Mouse (Mus musculus) layer of hippocampus, postnatal 14 days (tissue): ENCODE measurements at regions not wholly inside any gene's neighbourhood (a gene's known extent, or its start where the extent isn't known, plus 50 kb on each side); places are given as distances from the start of the nearest gene placed in this dataset.

ENCODE experiments used
- DNase-seq, 2 experiments: peaks; one replicate each; pipeline ENCODE4 v3.0.0; 2021 to 2022; ENCODE audit warnings: low spot score in 2 of 2, mixed read lengths in 1 of 2

DNA sequence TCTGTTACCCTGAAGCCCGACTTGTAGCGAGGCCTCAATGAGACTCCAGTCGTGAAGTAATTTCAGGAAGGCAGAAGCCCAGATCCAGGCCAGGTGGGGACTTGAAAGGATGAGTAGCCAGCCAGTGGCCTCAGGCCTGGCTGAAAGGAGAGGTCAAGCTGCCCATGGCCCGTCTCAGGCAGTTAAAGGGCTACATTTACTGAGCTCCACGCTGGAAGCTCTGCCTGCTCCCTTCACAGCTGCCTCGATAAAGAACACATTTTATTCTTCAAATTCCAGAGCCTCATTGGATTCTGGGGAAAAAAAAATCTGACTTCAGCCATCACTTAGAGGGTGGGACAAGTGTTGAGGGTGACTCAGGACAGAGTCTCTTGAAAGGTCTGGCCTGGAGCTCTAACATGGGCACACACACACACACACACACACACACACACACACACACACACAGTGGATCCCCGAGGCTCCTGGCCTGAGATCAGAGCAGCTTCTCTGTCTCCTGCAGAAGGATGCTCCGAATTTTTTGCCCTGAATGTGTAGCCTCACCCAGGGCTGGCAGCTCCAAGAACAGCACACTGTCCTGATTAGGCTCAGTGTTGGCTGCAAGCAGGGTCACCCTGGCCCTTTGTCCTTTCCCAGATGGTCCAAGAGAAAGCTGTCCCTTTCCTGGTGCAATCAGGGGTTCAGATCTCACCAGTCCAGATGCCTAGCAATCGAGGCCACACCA, 53.0 kb downstream of the Gadd45g start:
- no peak for DNase-seq

DNA sequence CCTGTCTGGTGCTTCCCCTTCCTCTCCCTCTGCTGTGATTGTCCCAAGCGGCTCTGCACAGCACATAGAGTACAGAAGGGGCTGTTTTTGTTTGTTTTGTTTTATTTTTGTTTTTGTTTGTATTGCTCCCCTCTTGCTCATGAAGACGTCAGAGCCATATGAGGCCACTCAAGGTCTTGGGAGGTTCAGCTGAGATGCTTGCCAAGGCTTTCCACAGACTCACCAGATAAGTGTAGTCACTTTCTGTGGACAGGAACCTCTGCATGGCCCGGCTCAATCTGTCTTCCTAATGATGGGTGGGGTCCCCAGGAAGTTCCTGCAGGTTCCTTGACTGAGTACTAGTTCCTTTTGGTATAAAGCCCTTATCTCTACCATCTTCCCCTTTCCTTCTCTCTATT, 53.6 kb downstream of the Gadd45g start:
- no peak for DNase-seq

DNA sequence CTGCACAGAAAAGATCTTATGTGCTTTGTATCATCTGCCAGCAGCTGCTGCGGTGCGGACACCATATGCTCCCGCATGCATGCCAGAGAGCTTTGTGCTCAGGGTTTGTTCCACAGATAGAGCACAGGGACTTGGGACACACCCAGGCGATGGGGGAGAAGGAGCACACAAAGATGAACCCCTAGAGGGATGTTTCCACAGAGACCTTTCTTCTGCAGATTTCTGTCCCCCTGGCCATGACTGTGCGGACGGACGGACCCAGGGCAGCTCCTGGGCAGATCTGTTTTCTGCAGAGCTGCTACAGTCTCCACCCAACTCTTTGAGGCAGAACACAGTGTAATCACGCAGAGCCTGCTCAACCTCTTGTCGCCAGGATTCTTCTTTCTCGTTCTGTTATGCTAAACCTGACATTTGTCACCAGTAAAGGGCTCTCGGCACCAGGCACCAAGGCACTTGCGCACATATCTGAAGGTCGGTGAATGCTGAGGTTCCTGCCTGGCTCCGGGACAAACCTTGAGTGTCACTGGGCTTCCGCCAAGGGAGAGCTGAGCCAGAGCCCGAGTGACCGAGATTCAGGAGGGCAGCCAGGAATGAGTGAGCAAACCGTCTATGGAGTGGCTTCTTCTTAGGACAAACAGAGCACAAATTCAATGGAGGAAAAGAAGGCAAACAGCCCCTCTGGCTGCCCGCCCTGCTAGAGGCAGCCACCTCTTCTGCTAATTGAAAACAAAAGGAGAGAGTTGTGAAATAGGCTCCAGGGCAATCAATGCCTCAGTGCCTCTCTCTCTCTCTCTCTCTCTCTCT, 56.2 kb downstream of the Gadd45g start:
- peak; percentile 58 to 68 for DNase-seq

DNA sequence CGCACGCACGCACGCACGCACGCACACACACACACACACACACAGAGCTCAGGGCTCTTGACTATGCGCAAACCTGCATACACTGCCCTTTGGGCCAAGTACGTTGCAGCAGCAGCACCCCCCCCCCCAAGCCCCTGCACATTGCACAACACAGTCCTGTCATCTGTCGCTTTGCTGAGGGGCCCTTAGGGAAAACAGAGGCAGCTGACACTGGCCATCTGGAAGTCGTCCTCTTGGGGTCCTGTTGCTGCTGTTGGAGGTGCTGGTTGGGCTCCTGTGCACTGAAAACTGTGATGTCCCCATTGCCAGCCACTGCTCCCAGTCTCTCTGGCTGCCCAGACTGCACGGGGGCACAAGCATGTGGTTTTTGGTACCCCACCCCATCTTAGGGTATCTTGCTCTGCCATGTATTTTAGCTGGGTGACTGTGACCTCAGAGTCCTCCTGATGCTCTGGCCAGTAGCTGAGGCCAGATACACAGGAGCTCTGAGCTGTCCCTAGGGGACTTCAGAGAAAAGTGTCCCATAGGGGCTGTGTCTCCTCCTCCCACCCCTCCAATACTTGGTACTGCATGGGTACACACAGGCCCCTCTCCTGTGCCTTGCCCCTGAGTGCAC, 57.0 kb downstream of the Gadd45g start:
- no peak for DNase-seq

DNA sequence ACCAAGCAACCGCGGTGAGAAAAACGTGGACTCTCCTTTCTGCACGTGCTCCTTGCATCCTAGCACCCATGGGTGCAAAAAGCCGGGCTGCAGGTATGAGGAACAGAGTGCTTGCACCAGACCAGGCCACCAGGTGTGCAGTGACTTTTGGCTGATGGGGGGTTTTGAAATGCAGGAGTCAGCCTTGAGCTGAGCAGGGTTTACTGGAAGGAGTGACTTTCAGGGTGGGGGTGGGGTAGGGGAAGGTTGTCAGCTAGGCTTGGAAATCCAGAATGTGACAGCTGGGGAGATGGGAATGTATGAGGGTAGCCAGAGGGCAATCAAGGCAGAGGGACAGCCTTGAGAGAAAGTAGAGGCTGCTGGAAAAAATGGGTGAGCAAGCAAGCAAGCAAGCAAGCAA, 58.8 kb downstream of the Gadd45g start:
- DNase-seq = no peak

DNA sequence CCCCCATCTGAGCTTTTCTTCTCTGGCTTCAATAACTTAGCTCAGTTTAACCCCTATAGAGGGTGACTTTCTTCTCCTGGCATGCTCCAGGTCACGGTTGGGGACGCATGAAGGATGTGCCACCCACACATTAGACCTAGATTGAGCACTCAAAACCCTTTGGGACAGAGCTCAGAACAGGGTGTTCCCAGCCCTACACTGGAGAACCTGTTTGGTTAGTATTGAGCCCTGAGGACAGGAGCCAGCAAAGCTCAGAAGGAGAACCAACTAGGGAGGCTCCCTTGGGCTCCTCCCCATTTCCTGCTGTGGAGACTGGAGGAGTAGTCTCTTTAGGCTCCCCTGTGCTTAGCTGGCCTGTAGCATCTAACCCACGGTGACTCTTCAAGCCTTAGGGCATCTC, 59.6 kb downstream of the Gadd45g start:
- DNase-seq = no peak

DNA sequence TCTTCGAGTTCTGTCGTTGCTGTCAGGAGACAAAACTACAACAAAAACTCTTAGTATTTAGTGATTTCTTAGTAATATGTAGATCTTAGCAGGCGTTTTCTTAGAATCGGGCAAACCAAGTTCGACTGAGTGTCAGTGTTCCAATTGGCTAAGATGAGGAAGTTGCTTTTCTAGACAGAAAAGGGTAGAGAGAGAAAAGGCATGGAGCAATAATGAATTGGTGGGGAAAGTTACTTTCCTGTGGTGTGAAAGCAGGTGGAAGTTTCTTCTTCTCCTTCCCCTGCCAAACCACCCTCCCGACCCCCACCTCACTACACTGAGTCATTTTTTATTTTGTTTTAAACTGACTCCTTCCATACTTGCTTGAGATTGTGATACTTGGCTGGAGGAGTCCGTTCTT, 62.0 kb downstream of the Gadd45g start:
- no peak for DNase-seq

DNA sequence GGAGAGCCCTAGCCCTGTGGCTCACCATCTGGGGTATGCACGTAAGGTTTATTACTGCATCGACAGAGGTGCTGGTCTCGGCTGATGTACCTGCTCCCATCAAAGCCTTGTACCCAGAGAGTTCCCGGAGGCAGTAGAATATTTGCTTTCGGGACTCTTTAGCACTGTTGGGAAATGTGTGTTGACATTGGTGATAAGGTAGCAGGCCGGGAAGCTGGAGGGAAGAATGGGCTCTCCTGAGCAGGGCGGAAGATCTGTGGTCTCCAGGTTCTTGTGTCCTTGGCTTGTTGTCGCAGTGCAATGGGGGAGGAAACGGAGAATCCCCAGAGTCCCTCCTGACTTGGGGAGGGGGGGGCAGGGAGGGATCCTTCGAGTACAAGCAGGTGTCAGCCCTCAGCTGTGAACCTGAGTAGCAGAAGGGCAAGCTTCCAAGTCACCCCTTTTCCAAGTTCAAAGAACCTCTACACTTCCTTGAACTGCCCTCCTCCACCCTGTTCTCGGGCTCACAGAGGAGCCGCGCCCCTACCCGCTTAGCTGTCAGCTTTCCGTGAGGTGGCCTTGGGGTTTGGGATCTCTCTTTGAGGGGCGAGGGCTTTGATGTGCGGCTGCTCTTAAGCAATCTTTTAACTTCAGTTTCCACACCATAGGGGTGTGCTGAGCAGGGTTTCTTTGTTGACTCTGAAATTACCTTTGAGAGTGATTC, 65.0 kb downstream of the Gadd45g start:
- no peak for DNase-seq

DNA sequence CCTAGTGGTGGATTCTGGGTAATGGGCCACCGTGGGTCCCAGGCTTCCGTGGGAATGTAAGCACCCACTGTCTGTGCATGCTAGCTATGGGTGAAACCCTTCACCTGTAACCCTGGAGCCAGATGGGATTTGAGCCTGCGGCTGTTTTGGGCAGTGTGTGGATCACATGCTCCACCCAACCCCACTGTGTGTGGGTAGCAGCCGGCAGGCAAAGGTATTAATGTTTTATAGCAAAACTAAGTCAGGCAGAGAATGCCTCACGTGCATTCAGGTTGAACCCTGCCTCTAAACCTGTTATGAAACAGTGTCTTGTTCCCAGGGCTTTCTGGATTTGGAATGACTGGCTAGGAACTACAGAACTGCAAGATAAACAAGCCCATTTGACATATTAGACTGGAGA, 66.0 kb downstream of the Gadd45g start:
- DNase-seq = no peak

DNA sequence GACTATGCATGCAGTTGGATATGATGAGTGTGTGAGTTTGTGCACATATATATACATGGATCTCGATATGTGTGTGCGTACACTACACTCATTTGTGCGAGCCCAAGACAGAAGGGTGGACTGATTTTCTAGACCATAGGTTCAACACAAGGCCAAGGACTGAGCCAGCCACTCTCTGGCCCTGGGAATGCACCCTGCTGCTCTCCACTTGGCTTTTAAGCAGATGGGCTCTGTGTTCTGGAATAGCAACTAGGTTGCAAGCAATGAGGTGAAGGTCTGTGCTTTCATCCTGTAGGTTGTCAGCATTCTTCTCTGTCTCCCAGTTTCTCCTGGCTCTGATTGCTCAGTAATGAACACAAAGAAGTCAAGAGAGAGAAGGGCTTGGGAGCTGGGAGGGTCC, 66.5 kb downstream of the Gadd45g start:
- no peak for DNase-seq

DNA sequence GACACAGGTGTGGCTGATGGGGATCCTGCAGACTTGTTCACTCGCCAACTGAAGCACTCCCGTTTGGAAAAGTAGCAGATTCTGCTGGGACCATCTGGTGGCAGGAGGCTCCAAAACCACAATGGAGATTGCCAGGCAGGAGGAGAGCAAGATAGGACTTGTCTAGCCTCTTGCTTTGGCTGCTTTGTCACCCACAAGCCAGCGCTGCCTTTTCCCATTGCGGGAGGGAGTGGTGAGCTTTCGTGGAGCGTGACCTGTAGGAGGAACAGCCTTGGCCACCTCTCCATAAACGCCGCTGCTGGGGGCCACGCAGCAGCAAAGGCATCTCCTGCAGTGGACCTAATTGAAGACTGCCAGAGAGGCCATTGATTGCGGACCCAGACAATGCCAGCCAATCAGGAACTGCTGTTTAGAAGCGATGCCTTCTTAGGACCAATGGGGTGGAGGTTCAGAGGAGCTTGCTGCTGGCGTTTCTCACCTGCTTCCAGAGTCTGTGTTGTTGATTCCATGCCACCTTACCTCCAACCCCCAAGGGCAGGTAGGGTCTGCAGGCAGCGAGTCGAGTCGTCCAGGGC, 70.3 kb downstream of the Gadd45g start:
- no peak for DNase-seq

DNA sequence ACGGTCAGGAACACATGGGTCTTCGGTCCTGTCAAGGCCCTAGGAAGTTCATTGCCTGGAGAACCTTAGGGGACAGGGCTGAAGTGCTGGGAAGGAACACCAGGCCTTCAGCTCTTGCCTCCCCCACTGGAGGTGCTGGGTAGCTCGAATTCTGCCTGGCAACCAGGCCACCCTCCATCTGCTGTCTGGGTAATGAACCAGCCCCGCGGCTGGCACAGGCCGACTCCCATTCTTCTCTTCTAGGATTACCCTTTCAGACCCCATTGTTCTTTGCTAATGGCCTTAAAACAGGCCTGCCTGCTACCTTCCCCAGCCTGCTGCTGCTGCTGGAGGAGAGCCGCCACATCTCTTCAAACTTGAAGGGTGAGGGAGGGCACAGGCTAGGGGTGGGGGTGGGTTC, 71.2 kb downstream of the Gadd45g start:
- DNase-seq = no peak

DNA sequence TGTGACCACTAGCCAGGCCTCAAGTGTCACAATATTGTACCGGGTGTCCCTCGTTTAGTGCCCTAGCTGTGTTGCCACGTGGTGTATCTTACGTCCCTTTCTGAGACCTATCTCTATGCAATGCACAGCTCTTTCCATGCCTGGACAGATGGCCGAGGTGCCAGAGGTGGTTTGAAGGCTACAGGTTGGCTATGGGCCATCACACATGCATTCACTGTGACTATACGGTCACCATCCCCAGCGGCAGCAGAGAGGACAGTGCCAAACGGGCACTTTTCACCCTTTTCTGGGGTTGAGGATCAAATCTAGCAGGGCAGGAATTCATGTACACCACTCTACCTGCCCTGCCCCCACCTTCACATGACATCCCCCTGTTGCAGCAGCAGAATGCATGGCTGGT, 71.6 kb downstream of the Gadd45g start:
- DNase-seq = no peak

DNA sequence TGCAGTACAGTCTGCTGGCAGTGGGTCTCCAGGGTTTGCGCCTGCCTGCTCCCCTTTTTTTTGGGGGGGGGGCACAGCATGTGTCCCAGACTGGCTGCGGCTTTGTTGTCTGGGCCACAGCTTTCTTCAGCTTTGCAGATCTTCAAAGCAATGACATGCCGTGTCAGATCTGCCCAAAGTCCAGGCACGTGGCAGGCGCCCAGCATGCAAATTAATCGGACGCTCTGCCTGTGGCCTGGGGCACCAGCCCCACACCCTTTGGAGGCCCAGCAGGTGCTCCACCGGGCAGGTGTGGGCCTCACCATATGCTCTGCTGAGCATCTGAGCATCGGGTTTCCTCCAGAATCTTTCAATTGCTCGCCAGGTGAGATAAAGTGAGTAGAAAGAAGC, 72.3 kb downstream of the Gadd45g start:
- no peak for DNase-seq

DNA sequence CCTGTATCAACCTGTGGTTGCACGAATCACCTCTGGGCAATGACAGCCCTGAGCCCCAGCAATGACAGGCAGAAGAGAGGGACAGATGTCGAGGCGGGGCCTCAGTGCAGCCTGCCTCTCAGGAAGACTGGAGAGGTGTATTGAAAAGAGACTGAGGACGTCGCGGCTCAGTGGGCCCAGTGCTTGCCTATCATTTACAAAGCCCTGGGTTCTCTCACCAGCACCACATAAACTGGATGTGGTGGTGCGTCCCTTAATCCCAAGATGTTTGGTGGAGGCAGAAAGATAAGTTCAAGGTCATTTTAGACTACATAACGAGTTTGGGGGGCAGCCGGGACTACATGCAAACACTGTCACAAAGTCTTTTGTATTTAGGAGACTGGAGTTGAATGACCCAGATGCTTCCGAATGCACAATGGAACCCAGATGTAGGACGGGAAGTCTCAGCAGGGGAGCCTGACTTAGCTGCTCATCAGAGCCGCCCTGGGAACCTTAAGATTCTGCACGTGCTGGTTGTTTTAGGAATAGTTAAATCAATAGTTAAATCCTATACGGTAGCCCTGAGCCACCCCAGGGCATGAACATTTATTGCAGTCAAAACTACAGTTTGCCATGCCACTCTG, 72.8 kb downstream of the Gadd45g start:
- no peak for DNase-seq

DNA sequence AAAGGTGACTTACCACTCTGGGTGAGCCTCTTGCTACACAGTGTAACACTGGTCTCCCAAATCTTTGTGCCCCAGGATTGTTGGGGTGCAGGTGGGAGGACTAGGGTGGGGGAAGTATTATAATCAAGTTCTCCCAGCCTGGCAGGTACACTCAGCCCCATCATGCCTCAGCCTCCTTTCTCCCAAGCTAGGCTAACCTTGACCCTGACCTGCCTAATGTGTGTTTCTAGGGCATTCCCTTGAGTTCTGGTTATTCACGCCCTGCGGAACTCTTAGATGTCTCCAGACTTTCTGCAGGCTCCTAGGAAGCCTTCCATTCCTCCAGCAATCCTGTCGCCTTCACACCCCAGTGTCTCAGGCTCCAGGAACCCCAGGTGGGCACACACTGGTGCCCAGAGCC, 73.5 kb downstream of the Gadd45g start:
- DNase-seq = no peak

DNA sequence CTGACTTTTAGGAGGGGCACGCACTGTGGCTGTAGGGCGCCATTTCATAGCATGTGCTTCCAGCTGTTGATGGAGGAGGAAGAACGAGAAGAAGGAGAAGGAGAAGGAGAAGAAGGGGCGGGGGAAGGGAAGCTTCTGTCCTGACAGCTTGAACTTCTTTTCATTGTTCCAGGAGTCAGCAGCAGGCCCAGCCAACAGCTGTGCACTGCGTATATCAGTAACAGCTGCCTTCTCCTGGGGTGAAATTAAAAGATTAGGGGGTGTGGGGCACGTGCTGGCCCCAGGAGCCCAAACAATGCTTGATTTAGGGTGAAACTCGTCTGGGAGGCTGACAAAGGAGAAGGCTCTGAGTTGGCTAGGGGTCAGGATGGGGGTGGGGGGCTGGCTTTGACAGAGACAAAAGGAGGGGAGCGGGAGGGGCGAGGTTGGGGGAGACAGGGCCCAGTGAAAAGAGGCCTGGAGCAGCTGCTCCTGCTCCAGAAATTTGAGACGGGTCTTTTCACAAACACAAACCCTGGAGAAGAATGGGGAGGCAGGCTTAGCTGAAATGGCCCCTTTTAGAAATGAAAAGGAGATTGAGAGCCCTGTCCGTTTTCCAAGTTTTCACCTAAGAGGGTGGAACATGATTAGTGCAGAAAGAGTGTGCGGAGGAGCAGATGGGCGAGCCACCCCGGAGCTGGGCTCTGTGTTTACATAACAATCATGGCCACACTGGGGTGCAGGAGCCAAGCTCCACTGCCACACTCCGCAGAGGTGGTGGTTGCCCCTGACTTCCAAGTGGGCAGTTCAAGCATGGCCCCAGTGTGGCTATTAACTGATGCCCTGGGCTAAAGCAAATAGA, 74.3 kb downstream of the Gadd45g start:
- DNase-seq = no peak

DNA sequence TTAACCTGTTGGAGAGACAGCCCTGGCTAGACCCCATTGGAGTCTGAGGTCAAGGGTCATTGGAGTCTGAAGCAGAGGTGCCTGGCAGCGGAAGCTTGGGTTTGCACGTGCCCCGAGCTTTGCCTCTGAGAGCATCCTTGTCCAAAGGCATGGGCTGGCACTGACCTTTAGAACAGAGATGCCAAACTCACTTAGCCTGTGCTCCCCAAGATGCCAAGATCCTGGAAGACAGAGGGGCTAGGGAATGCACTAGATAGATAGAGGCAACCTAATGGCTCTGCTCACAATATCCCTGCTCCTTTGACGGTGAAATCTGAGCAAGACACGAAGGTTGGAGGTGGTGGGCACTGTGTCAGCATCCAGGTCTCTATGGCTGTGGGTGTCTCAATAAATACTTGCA, 75.1 kb downstream of the Gadd45g start:
- no peak for DNase-seq

DNA sequence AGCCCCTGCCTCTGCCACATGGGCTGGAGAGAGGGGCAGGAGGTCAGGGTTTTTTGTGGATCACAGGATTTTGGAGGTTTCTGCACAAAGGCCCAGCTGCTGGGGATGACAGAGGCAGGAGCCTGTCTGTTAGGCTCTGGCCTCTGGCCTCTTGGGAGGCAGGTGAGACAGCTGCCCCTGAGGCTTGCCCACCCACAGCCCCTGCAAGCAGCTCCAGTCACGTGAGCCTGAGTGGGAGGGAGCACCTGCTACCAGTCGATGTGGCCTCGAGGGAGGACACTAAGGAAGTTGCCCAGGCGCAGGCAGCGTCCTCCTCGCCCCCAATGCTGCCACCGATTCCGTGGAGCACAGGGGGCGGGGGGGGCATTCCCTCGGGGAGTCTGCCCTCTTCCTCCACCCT, 80.3 kb downstream of the Gadd45g start:
- no peak for DNase-seq

DNA sequence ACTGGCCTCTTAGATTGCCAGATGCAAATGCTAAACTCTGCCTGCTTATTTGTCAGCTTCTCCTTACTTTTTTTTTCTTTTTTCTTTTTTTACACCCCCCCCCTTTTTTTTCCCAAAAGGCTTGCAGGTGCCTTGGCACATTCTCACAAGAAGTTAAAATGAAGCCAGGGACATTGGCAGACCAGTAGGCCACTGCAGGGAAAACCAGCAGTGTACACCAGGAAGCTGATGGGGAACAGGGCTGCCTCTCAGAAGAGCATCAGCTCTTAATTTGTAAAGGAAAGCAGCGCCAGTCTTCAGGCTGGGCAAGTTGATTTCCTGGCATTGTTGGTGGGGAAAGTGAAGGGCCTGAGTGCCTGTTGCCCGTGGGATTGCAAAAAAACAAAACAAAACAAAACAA, 83.3 kb downstream of the Gadd45g start:
- peak in 1 of 2 experiments; percentile 42 for DNase-seq
